Mouse (Mus musculus) ES-Bruce4 (cell line): ENCODE data around the gene Pum1. TPM values are rescaled to one million over a fixed set of nuclear protein-coding genes. Genes with fewer than 3 reads are reported as not detected.

Source experiments
- H3K27ac ChIP-seq: 2 replicates; pipeline ENCODE4 v1.5.1; 2012; ENCODE audit warnings: low read length, inconsistent platforms; ENCODE audit not compliant: insufficient read depth
- H3K27me3 ChIP-seq: 2 replicates; pipeline ENCODE4 v1.6.1; 2012; ENCODE audit warnings: mild to moderate bottlenecking, low read length, inconsistent platforms; ENCODE audit not compliant: control insufficient read depth, poor library complexity, insufficient read depth, severe bottlenecking
- H3K36me3 ChIP-seq: 2 replicates; pipeline ENCODE4 v1.6.1; 2012; ENCODE audit warnings: inconsistent platforms, mild to moderate bottlenecking, low read length, moderate library complexity; ENCODE audit not compliant: control insufficient read depth, poor library complexity, insufficient read depth, severe bottlenecking
- H3K4me1 ChIP-seq: one replicate; pipeline ENCODE4 v1.8.1; 2011; ENCODE audit warnings: low read length; ENCODE audit not compliant: control insufficient read depth, insufficient read depth
- H3K4me3 ChIP-seq: 2 replicates; pipeline ENCODE4 v1.5.1; 2011; ENCODE audit warnings: low read depth, mild to moderate bottlenecking, low read length
- H3K9ac ChIP-seq: 2 replicates; pipeline ENCODE4 v1.6.1; 2012; ENCODE audit warnings: low read depth, mild to moderate bottlenecking, inconsistent platforms; ENCODE audit not compliant: poor library complexity, severe bottlenecking
- H3K9me3 ChIP-seq: replicated peaks from 2 replicates; pipeline ENCODE4 v1.6.1; 2012; ENCODE audit warnings: mild to moderate bottlenecking, low read length, inconsistent platforms; ENCODE audit not compliant: control insufficient read depth, poor library complexity, insufficient read depth, severe bottlenecking
- CTCF ChIP-seq: IDR thresholded peaks from one replicate; pipeline ENCODE4 v1.8.1; 2011; ENCODE audit warnings: low read depth, low read length
- EP300 ChIP-seq: IDR thresholded peaks from 2 replicates; pipeline ENCODE4 v1.6.1; 2011; ENCODE audit warnings: low read depth, low read length; ENCODE audit not compliant: insufficient read depth
- POLR2A ChIP-seq: IDR thresholded peaks from one replicate; pipeline ENCODE4 v1.8.1; 2011; ENCODE audit warnings: low read length; ENCODE audit not compliant: insufficient read depth
- polyA plus RNA-seq: library from polyadenylated mRNA; stranded (reverse); fragments of >200 nt; gene quantifications from 2 replicates; pipeline ENCODE4 v1.2.4, GENCODE M21; 2011; ENCODE audit warnings: low read depth; ENCODE audit not compliant: missing spikeins, insufficient read depth, insufficient read length

Pum1 gene
- polyA plus RNA-seq, 1 experiment: 111 TPM

DNA sequence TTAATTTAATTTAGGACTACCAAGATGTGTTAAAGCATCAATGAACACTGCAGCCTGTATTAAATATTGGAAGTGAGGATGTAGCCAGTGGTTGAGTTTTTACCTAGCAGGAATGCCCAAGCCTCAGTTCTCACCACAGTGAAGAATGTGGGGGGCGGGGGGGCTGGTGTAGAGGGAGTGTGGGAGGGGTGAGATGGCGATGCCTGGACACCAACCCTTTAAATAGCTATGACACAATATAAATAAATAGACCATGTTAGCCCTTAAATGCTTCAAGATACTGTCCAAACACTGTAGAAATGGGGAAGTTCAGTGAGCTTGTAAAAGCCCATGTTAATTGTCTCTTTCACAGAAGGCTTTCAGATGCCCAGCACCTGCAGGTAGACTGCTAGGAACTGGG is 96.8 kb downstream of the Pum1 start:
- no peak overlapping the region for H3K27ac ChIP-seq
- H3K4me1 ChIP-seq: no peaks in the 10 kb centered on the region
- TF ChIP-seq EP300 (no peak), CTCF (no peak), POLR2A (no peak)
- no peak overlapping the region for H3K9ac ChIP-seq
- H3K36me3 ChIP-seq: peaks cover 67% of the 10 kb centered on the region
- H3K9me3 ChIP-seq: no peaks in the 10 kb centered on the region
- H3K27me3 ChIP-seq: no peaks in the 10 kb centered on the region
- no peak overlapping the region for H3K4me3 ChIP-seq

DNA sequence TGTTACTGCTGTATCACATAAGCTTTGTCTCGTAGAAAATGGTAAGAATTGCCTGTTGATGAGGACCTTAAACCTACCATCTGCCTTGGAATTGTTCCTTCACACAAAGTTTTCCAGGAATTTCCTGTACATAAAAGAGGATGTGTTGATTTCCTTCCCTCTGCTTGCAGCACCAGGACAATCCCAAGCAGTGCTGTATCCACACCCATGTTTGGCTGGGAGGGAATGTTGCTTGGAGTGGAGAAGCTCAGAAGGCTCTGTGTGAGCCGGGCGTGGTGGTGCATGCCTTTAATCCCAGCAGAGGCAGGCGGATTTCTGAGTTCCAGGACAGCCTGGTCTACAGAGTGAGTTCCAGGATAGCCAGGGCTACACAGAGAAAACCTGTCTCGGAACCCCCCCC is 98.7 kb downstream of the Pum1 start:
- Histone ChIP-seq H3K9me3 (no peaks in the 10 kb centered on the region), H3K27me3 (no peaks in the 10 kb centered on the region), H3K4me3 (no peak overlapping the region), H3K4me1 (no peaks in the 10 kb centered on the region), H3K27ac (0 out of 2 replicates have a peak overlapping the region, but pooled peaks have one; percentile 7), H3K36me3 (peaks cover 78% of the 10 kb centered on the region), H3K9ac (no peak overlapping the region)
- TF ChIP-seq EP300 (no peak), POLR2A (no peak), CTCF (no peak)

- peak overlapping the region; percentile 33; the same call in 1 of the 2 replicates for H3K27ac ChIP-seq
- no peaks in the 10 kb centered on the region for H3K4me1 ChIP-seq
- no peaks in the 10 kb centered on the region for H3K9me3 ChIP-seq
- TF ChIP-seq EP300 (no peak), CTCF (no peak), POLR2A (no peak)
- no peaks in the 10 kb centered on the region for H3K27me3 ChIP-seq
- peaks cover 87% of the 10 kb centered on the region for H3K36me3 ChIP-seq
- no peak overlapping the region for H3K9ac ChIP-seq
- H3K4me3 ChIP-seq: no peak overlapping the region
Measured at GRCm38 (mm10) chr4:130765399-130766160, 102.5 kb downstream of the Pum1 start.

DNA sequence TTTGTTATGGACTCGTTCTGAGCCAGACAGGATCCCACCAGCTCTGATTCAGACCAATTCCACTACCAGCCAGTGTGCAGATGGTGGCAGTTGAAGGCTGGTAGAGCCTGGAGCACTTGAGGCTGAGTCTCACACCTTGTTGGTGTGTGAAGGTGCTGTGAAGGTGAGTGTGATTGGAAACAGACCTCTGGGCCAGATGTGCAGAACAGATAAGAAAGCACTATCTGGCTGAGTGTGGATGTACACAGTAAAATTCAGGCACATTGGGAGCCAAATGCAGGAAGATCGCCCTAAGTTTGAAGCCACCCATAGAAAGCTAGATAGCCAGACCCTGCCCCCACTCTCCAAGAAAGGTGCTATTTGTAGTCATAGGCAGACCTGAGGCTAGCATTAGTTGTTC is 103.3 kb downstream of the Pum1 start:
- TF ChIP-seq POLR2A (no peak), EP300 (no peak), CTCF (no peak)
- peaks cover 91% of the 10 kb centered on the region for H3K36me3 ChIP-seq
- no peaks in the 10 kb centered on the region for H3K27me3 ChIP-seq
- no peaks in the 10 kb centered on the region for H3K9me3 ChIP-seq
- no peaks in the 10 kb centered on the region for H3K4me1 ChIP-seq
- no peak overlapping the region for H3K9ac ChIP-seq
- no peak overlapping the region for H3K27ac ChIP-seq
- H3K4me3 ChIP-seq: no peak overlapping the region

GRCm38 (mm10) chr4:130766926-130767325 is 103.8 kb downstream of the Pum1 start:
- Histone ChIP-seq H3K27me3 (no peaks in the 10 kb centered on the region), H3K4me1 (no peaks in the 10 kb centered on the region), H3K27ac (no peak overlapping the region), H3K4me3 (no peak overlapping the region), H3K9me3 (no peaks in the 10 kb centered on the region), H3K36me3 (peaks cover 96% of the 10 kb centered on the region), H3K9ac (no peak overlapping the region)
- TF ChIP-seq EP300: no peak
- no peak for TF ChIP-seq CTCF
- TF ChIP-seq POLR2A: no peak

DNA sequence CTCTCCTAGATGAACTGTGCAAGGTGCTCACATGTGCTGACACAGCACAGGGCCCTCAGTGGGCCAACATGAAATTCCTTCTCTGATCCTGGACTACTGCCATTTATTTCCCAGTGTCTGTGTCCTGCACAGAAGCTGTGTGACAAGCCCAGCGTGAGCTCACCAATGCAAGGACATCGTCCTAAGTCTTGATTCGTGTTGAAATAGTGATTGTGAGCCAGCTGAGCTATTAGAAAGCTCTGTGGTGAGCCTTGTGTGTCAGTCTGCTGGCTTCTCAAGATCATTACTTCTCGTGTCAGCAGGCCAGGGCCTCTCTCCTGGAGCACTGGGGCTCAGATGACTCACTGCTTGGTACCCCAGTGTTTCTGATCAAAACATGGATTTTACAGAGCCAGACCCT is 110.8 kb downstream of the Pum1 start:
- Histone ChIP-seq H3K9me3 (no peaks in the 10 kb centered on the region), H3K27me3 (no peaks in the 10 kb centered on the region), H3K4me3 (no peak overlapping the region), H3K4me1 (peaks cover 1% of the 10 kb centered on the region), H3K9ac (no peak overlapping the region), H3K27ac (no peak overlapping the region), H3K36me3 (peaks cover 62% of the 10 kb centered on the region)
- TF ChIP-seq CTCF: no peak
- TF ChIP-seq EP300: no peak
- TF ChIP-seq POLR2A: no peak
